Comparison of ENCODE assay signal across 13 mouse cellular contexts in genomic region chr2:128325097-128325421, GRCm38 (mm10).
DNase-seq lines count a peak whose midpoint lies in the region; ATAC-seq and TF ChIP-seq lines count a peak whose summit lies in the region.
"Had no signal": no experiment of that assay in that cellular context is flagged by ENCODE, and none has a peak within 500 bp of the region (broad histone marks: within the 10 kb centered on the region; RNA-seq: fewer than 3 reads in every experiment).

No protein-coding gene starts in this region.

- H3K9me3 ChIP-seq in heart, embryonic 13.5 days: no peaks in the 10 kb centered on the region
- no peaks in the 10 kb centered on the region for H3K9me3 ChIP-seq in neural tube, embryonic 13.5 days
- no peaks in the 10 kb centered on the region for H3K9me3 ChIP-seq in hindbrain, embryonic 16.5 days (ENCODE audit: control insufficient read depth, low read length)
- H3K9me3 ChIP-seq in stomach, postnatal 0 days (ENCODE audit: control insufficient read depth, low read length): no peaks in the 10 kb centered on the region
- H3K9me3 ChIP-seq: midbrain, embryonic 15.5 days had no signal

- no peak for TF ChIP-seq CTCF in stomach, postnatal 0 days (IDR thresholded peaks at IDR 0.05; ENCODE audit: low read depth)

- no peak for ATAC-seq in heart, embryonic 13.5 days (ENCODE audit: extremely low read depth, insufficient number of reproducible peaks, low FRiP score, low TSS enrichment)
- ATAC-seq in neural tube, embryonic 13.5 days (ENCODE audit: low read depth): peak; percentile 23; the same call in 1 of the 2 replicates
- ATAC-seq in hindbrain, embryonic 16.5 days: peak; percentile 29; the same call in 1 of the 2 replicates
- ATAC-seq in stomach, postnatal 0 days (ENCODE audit: low FRiP score, low TSS enrichment): no peak

- no peak for TF ChIP-seq EP300 in stomach, postnatal 0 days (optimal IDR thresholded peaks at IDR 0.05)

- H3K4me3 ChIP-seq in heart, embryonic 13.5 days: no peak overlapping the region
- H3K4me3 ChIP-seq in neural tube, embryonic 13.5 days: no peak overlapping the region
- no peak overlapping the region for H3K4me3 ChIP-seq in hindbrain, embryonic 16.5 days (ENCODE audit: low read length)
- H3K4me3 ChIP-seq in stomach, postnatal 0 days (ENCODE audit: low read depth, low read length): no peak overlapping the region
- H3K4me3 ChIP-seq: layer of hippocampus, adult 2 months; midbrain, embryonic 15.5 days had no signal

- no peak overlapping the region for H3K4me2 ChIP-seq in heart, embryonic 13.5 days
- H3K4me2 ChIP-seq in neural tube, embryonic 13.5 days: no peak overlapping the region
- H3K4me2 ChIP-seq in hindbrain, embryonic 16.5 days (ENCODE audit: low read length): no peak overlapping the region
- H3K4me2 ChIP-seq in stomach, postnatal 0 days (replicated peaks; ENCODE audit: low read depth): no peak overlapping the region

- H3K27ac ChIP-seq in heart, embryonic 13.5 days (replicated peaks): peak overlapping the region; percentile 59
- peak overlapping the region; percentile 68; the same call in 1 of the 2 replicates for H3K27ac ChIP-seq in neural tube, embryonic 13.5 days (replicated peaks)
- no peak overlapping the region for H3K27ac ChIP-seq in hindbrain, embryonic 16.5 days (ENCODE audit: low read depth, low read length)
- H3K27ac ChIP-seq in stomach, postnatal 0 days (replicated peaks): peak overlapping the region; percentile 70

- H3K9ac ChIP-seq in heart, embryonic 13.5 days: peak overlapping the region; percentile 59; the same call in 1 of the 2 replicates
- H3K9ac ChIP-seq in neural tube, embryonic 13.5 days: no peak overlapping the region
- no peak overlapping the region for H3K9ac ChIP-seq in hindbrain, embryonic 16.5 days (ENCODE audit: low read depth, low read length)
- H3K9ac ChIP-seq in stomach, postnatal 0 days (ENCODE audit: low read length): no peak overlapping the region
- H3K9ac ChIP-seq: midbrain, embryonic 15.5 days had no signal

- DNase-seq in heart, postnatal 25 days (ENCODE audit: low spot score): no peak
- no peak for DNase-seq in neural tube, embryonic 10.5 days (ENCODE audit: extremely low spot score, low spot score)
- no peak for DNase-seq in stomach, postnatal 0 days (ENCODE audit: low spot score)
- DNase-seq in ovary, adult 18-20 months (ENCODE audit: low spot score): no peak
- no peak for DNase-seq in kidney, adult 9 months
- DNase-seq: kidney, adult 8-10 months; lung, adult 2 months had no signal

- WGBS in heart, embryonic 13.5 days: 76% methylated on average over 4 of the region's 4 CpGs
- WGBS in neural tube, embryonic 13.5 days: 61% methylated on average over 4 of the region's 4 CpGs
- 47% methylated on average over 4 of the region's 4 CpGs for WGBS in hindbrain, embryonic 16.5 days
- WGBS in stomach, postnatal 0 days: 53% methylated on average over 4 of the region's 4 CpGs

- H3K36me3 ChIP-seq in heart, embryonic 13.5 days: no peaks in the 10 kb centered on the region
- H3K36me3 ChIP-seq in neural tube, embryonic 13.5 days: no peaks in the 10 kb centered on the region
- no peaks in the 10 kb centered on the region for H3K36me3 ChIP-seq in hindbrain, embryonic 16.5 days (ENCODE audit: control insufficient read depth, insufficient read depth, low read length)
- H3K36me3 ChIP-seq in stomach, postnatal 0 days (ENCODE audit: control insufficient read depth, insufficient read depth, low read length): no peaks in the 10 kb centered on the region
- H3K36me3 ChIP-seq: midbrain, embryonic 15.5 days had no signal

- H3K4me1 ChIP-seq in heart, embryonic 13.5 days: peaks cover 40% of the 10 kb centered on the region
- H3K4me1 ChIP-seq in neural tube, embryonic 13.5 days (replicated peaks): peaks cover 10% of the 10 kb centered on the region
- peaks cover 8% of the 10 kb centered on the region for H3K4me1 ChIP-seq in hindbrain, embryonic 16.5 days (ENCODE audit: control insufficient read depth, insufficient read depth, low read depth, low read length)
- H3K4me1 ChIP-seq in stomach, postnatal 0 days (replicated peaks; ENCODE audit: control insufficient read depth, insufficient read depth): peaks cover 14% of the 10 kb centered on the region

- intact Hi-C loops in heart, postnatal 25 days (cut with DNase I): no loop called here

- H3K27me3 ChIP-seq in heart, embryonic 13.5 days (replicated peaks): no peaks in the 10 kb centered on the region
- no peaks in the 10 kb centered on the region for H3K27me3 ChIP-seq in neural tube, embryonic 13.5 days
- H3K27me3 ChIP-seq in hindbrain, embryonic 16.5 days (replicated peaks; ENCODE audit: control insufficient read depth, insufficient read depth, low read length): no peaks in the 10 kb centered on the region
- no peaks in the 10 kb centered on the region for H3K27me3 ChIP-seq in stomach, postnatal 0 days (ENCODE audit: control insufficient read depth, insufficient read depth, low read length)
- H3K27me3 ChIP-seq: CH12.LX; midbrain, embryonic 15.5 days had no signal

Comparison
In these comparisons a context has a peak if more than half of its experiments do, and no peak if none do; other contexts are left out.
1. ATAC-seq: peak in neural tube, embryonic 13.5 days (single experiment) and hindbrain, embryonic 16.5 days (single experiment); none in heart, embryonic 13.5 days (single experiment) and stomach, postnatal 0 days (single experiment).